Mouse (Mus musculus) gastrocnemius, postnatal 25 days (tissue): ENCODE measurements around the gene Sun1. TPM values are rescaled to one million over a fixed set of nuclear protein-coding genes. Genes with fewer than 3 reads are reported as not detected.

Experiments used
- DNase-seq: peaks from one replicate; pipeline ENCODE4 v3.0.0; 2022
- total RNA-seq, 2 experiments: library from RNA; stranded (reverse); gene quantifications; 1 replicate in 1 of 2; 2 replicates in 1 of 2; pipeline ENCODE4 v1.2.3; 2021

The Sun1 gene
- total RNA-seq, 2 experiments from 2014 or later: 33.2 to 35.6 TPM

GRCm38 (mm10) chr5:139208183-139208582, 7.7 kb downstream of the Sun1 start:
- DNase-seq: no peak

GRCm38 (mm10) chr5:139208871-139209684, 8.6 kb downstream of the Sun1 start:
- DNase-seq: no peak

- no peak for DNase-seq
Observed at GRCm38 (mm10) chr5:139209685-139210026, 9.2 kb downstream of the Sun1 start.

- no peak for DNase-seq
Observed at GRCm38 (mm10) chr5:139211737-139212385, 11.4 kb downstream of the Sun1 start.

- no peak for DNase-seq
Observed at GRCm38 (mm10) chr5:139214298-139214697, 13.9 kb downstream of the Sun1 start.

- no peak for DNase-seq
Observed at GRCm38 (mm10) chr5:139215184-139215583, 14.7 kb downstream of the Sun1 start.

GRCm38 (mm10) chr5:139216121-139216520, 15.7 kb downstream of the Sun1 start:
- no peak for DNase-seq

- DNase-seq: no peak
Observed at GRCm38 (mm10) chr5:139216774-139217173, 16.3 kb downstream of the Sun1 start.

GRCm38 (mm10) chr5:139220006-139220515, 19.6 kb downstream of the Sun1 start:
- no peak for DNase-seq

- peak; percentile 28 for DNase-seq
Observed at GRCm38 (mm10) chr5:139220610-139221009, 20.2 kb downstream of the Sun1 start.

GRCm38 (mm10) chr5:139223331-139223730, 22.9 kb downstream of the Sun1 start:
- DNase-seq: no peak

- no peak for DNase-seq
Observed at GRCm38 (mm10) chr5:139227236-139227635, 26.8 kb downstream of the Sun1 start.

GRCm38 (mm10) chr5:139227645-139228044, 27.2 kb downstream of the Sun1 start:
- DNase-seq: no peak

GRCm38 (mm10) chr5:139228318-139228717, 27.9 kb downstream of the Sun1 start:
- no peak for DNase-seq

GRCm38 (mm10) chr5:139229716-139230115, 29.3 kb downstream of the Sun1 start:
- no peak for DNase-seq

GRCm38 (mm10) chr5:139232083-139232482, 31.6 kb downstream of the Sun1 start:
- no peak for DNase-seq

- DNase-seq: no peak
Observed at GRCm38 (mm10) chr5:139234423-139234822, 34.0 kb downstream of the Sun1 start.

- DNase-seq: no peak
Observed at GRCm38 (mm10) chr5:139237436-139237835, 37.0 kb downstream of the Sun1 start.

- DNase-seq: no peak
Observed at GRCm38 (mm10) chr5:139241022-139241761, 40.8 kb downstream of the Sun1 start.

- no peak for DNase-seq
Observed at GRCm38 (mm10) chr5:139243384-139243783, 42.9 kb downstream of the Sun1 start.

- no peak for DNase-seq
Observed at GRCm38 (mm10) chr5:139247767-139248166, 47.3 kb downstream of the Sun1 start.

GRCm38 (mm10) chr5:139248846-139249245, 48.4 kb downstream of the Sun1 start:
- no peak for DNase-seq

GRCm38 (mm10) chr5:139251279-139251678, 50.8 kb downstream of the Sun1 start:
- no peak for DNase-seq
